In the genomic region with DNA sequence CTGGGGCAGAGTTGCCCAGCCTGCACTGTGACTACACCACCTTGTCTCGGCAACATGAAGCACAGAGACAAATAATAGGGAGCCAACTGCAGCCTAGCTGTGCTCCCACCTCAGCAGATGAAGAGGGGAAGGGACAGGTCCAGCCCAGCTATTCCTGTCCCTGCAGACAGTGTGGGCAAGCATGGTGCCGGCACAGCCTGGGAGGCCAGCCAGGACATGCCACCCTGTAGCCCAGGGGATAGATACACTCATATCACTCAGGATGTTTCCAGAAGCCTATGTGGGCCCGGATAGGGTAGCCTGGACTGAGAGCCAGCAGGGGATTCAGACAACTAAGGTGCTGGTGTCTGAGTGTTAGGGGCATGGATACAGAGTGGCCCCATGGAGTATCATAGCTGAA, we compare ENCODE assay signal across 13 mouse cellular contexts.
A peak's percentile ranks its signal among the peaks of the same experiment; 100 is the strongest.
DNase-seq lines count a peak whose midpoint lies in the region; TF ChIP-seq lines count a peak whose summit lies in the region.
"Had no signal": no experiment of that assay in that cellular context is flagged by ENCODE, and none has a peak within 500 bp of the region (broad histone marks: within the 10 kb centered on the region; RNA-seq: fewer than 3 reads in every experiment).

No protein-coding gene starts in this region.

- no peak for TF ChIP-seq CTCF in layer of hippocampus, adult 2 months (conservative IDR thresholded peaks at IDR 0.05)

- peak overlapping the region; percentile 15; the same call in 1 of the 2 replicates for H3K27ac ChIP-seq in layer of hippocampus, adult 2 months
- H3K27ac ChIP-seq: embryonic facial prominence, embryonic 15.5 days; forebrain, embryonic 10.5 days; hindbrain, embryonic 10.5 days had no signal

- intact Hi-C loops in heart, postnatal 25 days (cut with DNase I) = no loop called here

- no peak overlapping the region for H3K4me3 ChIP-seq in layer of hippocampus, adult 2 months
- H3K4me3 ChIP-seq: embryonic facial prominence, embryonic 15.5 days; erythroblast, embryonic 14.5 days; forebrain, embryonic 10.5 days; hindbrain, embryonic 10.5 days had no signal

- DNase-seq in gastrocnemius, adult 18-20 months (ENCODE audit: low spot score) = peak; percentile 18
- DNase-seq in gastrocnemius, adult 8-10 months (ENCODE audit: low spot score in 2 of 2) = no peak
- DNase-seq in heart, adult 9 months (ENCODE audit: low spot score in 2 of 2) = peak; percentile 23 to 24
- DNase-seq in heart, postnatal 25 days (ENCODE audit: low spot score) = no peak
- no peak for DNase-seq in layer of hippocampus, adult 2 months (ENCODE audit: low spot score in 2 of 2)
- no peak for DNase-seq in layer of hippocampus, adult 18-20 months (ENCODE audit: low spot score in 2 of 2)
- no peak for DNase-seq in urinary bladder, adult 18-20 months (ENCODE audit: low spot score in 2 of 2)
- DNase-seq: embryo, embryonic 11 days; gastrocnemius, postnatal 14 days had no signal

Comparison
In these comparisons a context has a peak if more than half of its experiments do, and no peak if none do; other contexts are left out.
1. DNase-seq: peak in gastrocnemius, adult 18-20 months (single experiment) and heart, adult 9 months (2 of 2); none in gastrocnemius, adult 8-10 months (0 of 2), heart, postnatal 25 days (single experiment), layer of hippocampus, adult 2 months (0 of 2), layer of hippocampus, adult 18-20 months (0 of 2) and urinary bladder, adult 18-20 months (0 of 2).